Mouse (Mus musculus) lung, embryonic 14.5 days (tissue): ENCODE measurements around the gene Rrp7a. TPM values are rescaled to one million over a fixed set of nuclear protein-coding genes. Genes with fewer than 3 reads are reported as not detected.

ENCODE experiments used
- ATAC-seq: fragments of 200-750 bp; cut with Nextera tagmentation; 2 replicates; pipeline ENCODE4 v1.8.0; 2017; ENCODE audit warnings: mild to moderate bottlenecking, moderate TSS enrichment, moderate library complexity; ENCODE audit not compliant: insufficient read depth
- DNase-seq: peaks from one replicate; pipeline ENCODE4 v3.0.0-alpha.2; 2015
- H3K27ac ChIP-seq: fragments of 300-500 bp; sonication (generic); 2 replicates; pipeline ENCODE4 v1.5.1; 2014; ENCODE audit warnings: low read depth, mild to moderate bottlenecking, moderate library complexity
- H3K27me3 ChIP-seq: fragments of 300-500 bp; sonication (generic); 2 replicates; pipeline ENCODE4 v1.6.1; 2014; ENCODE audit warnings: low read length, control low read depth; ENCODE audit not compliant: insufficient read depth
- H3K36me3 ChIP-seq: fragments of 300-500 bp; sonication (generic); 2 replicates; pipeline ENCODE4 v1.6.1; 2014; ENCODE audit warnings: control low read depth; ENCODE audit not compliant: insufficient read depth
- H3K4me1 ChIP-seq: fragments of 300-500 bp; sonication (generic); 2 replicates; pipeline ENCODE4 v1.6.1; 2014; ENCODE audit warnings: antibody characterized with exemption, control low read depth; ENCODE audit not compliant: insufficient read depth
- H3K4me2 ChIP-seq: fragments of 300-500 bp; sonication (generic); 2 replicates; pipeline ENCODE4 v1.6.1; 2014; ENCODE audit warnings: mild to moderate bottlenecking
- H3K4me3 ChIP-seq: fragments of 300-500 bp; sonication (generic); 2 replicates; pipeline ENCODE4 v1.5.1; 2014; ENCODE audit warnings: low read depth, low read length
- H3K9ac ChIP-seq: fragments of 300-500 bp; sonication (generic); 2 replicates; pipeline ENCODE4 v1.6.1; 2014
- H3K9me3 ChIP-seq: fragments of 300-500 bp; sonication (generic); 2 replicates; pipeline ENCODE4 v1.6.1; 2016; ENCODE audit warnings: low read depth, low read length, control low read depth
- CTCF ChIP-seq: IDR thresholded peaks from 2 replicates; pipeline ENCODE4 v1.5.1; 2016; ENCODE audit warnings: antibody characterized with exemption, low read depth
- WGBS: fragments of 180-500 bp; shearing (Covaris S2); extraction: QIAGEN DNeasy Blood & Tissue Kit; methylation state at CpG from one replicate; pipeline ENCODE4 v1.1.7; 2014; 5-methylcytosine and 5-hydroxymethylcytosine counted together
- polyA plus RNA-seq: library from polyadenylated mRNA; unstranded; fragments of >200 nt; fragmentation: Nextera tagmentation; extraction: Ambion mirVana; gene quantifications from 2 replicates; pipeline ENCODE4 v1.2.1, GENCODE M21; 2014

Rrp7a gene
- polyA plus RNA-seq, 1 experiment from 2014 or later = 59.3 TPM

DNA sequence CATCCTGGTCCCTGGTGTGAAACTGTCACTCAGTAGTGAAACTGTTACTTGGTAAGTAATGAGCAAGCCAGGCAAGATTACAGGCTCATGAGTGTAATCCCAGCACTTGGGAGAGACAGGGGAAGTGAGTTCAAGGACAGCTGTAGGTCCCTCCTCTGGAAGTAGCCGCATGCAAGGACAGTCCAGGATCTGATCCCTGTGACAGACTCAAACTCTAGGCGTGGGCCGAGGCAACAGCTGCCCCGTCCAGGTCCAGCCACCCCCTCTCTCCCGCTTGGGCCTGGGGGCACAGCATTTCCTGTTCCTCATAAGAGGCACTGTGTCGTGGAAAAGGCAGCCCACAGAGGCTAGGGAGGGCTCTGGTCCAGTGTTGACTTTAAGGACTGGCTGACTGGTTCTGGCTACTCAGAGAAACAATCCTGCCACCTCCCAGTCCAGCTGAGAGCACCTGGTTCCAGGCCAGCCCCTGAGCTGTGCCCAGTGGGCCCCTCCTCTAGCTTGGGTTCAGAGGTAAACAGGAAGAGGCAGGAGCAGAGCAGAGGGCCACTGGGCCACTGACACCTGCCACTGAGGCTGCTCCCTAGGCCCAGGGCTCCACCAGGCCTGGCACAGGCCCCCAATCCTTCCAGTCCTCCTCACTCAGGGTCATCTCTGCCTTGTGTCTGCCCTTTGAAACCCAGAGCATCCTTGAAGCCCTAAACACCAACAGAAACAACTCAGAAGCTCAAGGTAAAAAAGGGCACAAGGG lies 33.2 kb upstream of the Rrp7a start:
- no peaks in the 10 kb centered on the region for H3K9me3 ChIP-seq
- WGBS = 75% methylated on average over 6 of the region's 6 CpGs
- DNase-seq (no peak), ATAC-seq (no peak)
- no peaks in the 10 kb centered on the region for H3K27me3 ChIP-seq
- no peak overlapping the region for H3K4me3 ChIP-seq
- H3K4me2 ChIP-seq = no peak overlapping the region
- no peak for TF ChIP-seq CTCF
- H3K27ac ChIP-seq = no peak overlapping the region; the same call in 1 of the 2 replicates
- H3K36me3 ChIP-seq = peaks cover 62% of the 10 kb centered on the region
- no peaks in the 10 kb centered on the region for H3K4me1 ChIP-seq
- H3K9ac ChIP-seq = no peak overlapping the region

DNA sequence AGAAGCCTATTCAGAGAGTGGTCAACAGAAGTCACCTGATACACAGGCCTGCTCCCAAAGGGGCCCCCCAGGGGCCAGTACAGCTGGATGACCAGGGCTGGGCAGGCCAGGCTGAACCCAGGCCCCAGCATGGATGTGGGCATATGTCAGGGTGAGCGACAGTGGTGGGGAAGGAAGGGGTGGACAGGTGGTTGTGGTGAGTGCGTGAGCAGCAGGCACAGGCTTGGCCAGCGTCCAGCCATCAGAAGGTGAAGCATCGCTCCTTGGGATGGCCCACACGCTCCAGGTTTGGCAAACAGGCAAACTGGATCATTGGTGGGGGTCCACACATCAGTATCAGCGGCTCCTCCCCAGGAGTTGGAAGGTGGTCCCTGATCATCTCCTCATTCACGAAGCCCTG lies 31.7 kb upstream of the Rrp7a start:
- H3K36me3 ChIP-seq = peaks cover 47% of the 10 kb centered on the region
- H3K4me1 ChIP-seq = no peaks in the 10 kb centered on the region
- DNase-seq (no peak), ATAC-seq (no peak)
- no peaks in the 10 kb centered on the region for H3K9me3 ChIP-seq
- H3K27me3 ChIP-seq = no peaks in the 10 kb centered on the region
- no peak overlapping the region for H3K27ac ChIP-seq
- no peak overlapping the region for H3K9ac ChIP-seq
- no peak overlapping the region for H3K4me3 ChIP-seq
- WGBS = 89% methylated on average over 7 of the region's 7 CpGs
- H3K4me2 ChIP-seq = no peak overlapping the region
- no peak for TF ChIP-seq CTCF

DNA sequence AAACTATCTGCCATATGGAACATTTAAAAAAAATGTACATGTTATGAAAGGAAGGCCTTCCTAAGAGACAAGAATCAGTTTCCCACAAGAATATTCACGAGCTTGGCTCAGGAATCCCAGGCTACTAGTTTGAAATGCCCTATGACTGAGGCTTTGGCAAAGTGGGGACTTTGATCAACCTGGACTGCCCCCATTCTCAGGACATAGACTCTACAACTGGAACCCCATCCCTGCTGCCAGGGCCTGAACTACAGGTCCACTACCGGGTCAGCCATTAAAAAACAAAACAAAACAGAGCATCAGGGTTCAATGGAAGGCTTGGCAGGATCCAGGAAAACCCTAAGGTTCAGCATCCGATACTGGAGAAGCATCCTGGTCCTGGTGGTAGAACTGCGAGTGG lies 28.1 kb upstream of the Rrp7a start:
- H3K36me3 ChIP-seq = peaks cover 35% of the 10 kb centered on the region
- no peak for TF ChIP-seq CTCF
- 78% methylated on average over 4 of the region's 4 CpGs for WGBS
- H3K9ac ChIP-seq = no peak overlapping the region; the same call in 1 of the 2 replicates
- no peaks in the 10 kb centered on the region for H3K4me1 ChIP-seq
- peak overlapping the region; percentile 24; the same call in 1 of the 2 replicates for H3K27ac ChIP-seq
- H3K27me3 ChIP-seq = no peaks in the 10 kb centered on the region
- no peak overlapping the region for H3K4me3 ChIP-seq
- DNase-seq (no peak), ATAC-seq (no peak)
- H3K9me3 ChIP-seq = no peaks in the 10 kb centered on the region
- no peak overlapping the region for H3K4me2 ChIP-seq

DNA sequence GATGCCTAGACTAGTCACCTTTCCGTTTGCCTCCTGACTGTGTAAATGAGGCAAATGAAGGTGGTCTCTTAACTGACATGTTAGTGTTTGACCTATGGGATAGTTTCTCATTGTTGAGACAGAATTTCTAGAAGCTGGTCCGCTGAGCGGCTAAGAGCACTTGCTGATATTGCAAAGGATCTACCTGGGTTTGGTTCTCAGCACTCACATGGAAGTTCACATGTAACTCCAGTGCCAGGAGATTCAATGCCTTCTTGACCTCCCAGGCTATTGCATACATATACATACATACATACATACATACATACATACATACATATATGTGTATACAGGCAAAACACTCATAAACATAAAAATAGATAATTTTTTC lies 27.5 kb upstream of the Rrp7a start:
- 14% methylated on average over 3 of the region's 3 CpGs for WGBS
- no peak for ATAC-seq

GRCm38 (mm10) chr15:83149196-83150072 lies 26.8 kb upstream of the Rrp7a start, which contains the start of gene Poldip3:
TSS of gene Poldip3 (minus strand) at chr15:83149384.
- Histone ChIP-seq H3K27me3 (no peaks in the 10 kb centered on the region), H3K9me3 (no peaks in the 10 kb centered on the region), H3K4me2 (peak within 1 kb of the TSS; percentile 93), H3K36me3 (peaks cover 36% of the 10 kb centered on the region), H3K9ac (peak within 1 kb of the TSS; percentile 86), H3K4me3 (peak within 1 kb of the TSS; percentile 92), H3K4me1 (no peaks in the 10 kb centered on the region), H3K27ac (peak within 1 kb of the TSS; percentile 97)
- peak; percentile 91 for ATAC-seq
- WGBS = under 1% methylated on average over 56 of the region's 56 CpGs
- DNase-seq = peak; percentile 100
- TF ChIP-seq CTCF = no peak

More for the DNA sequence above, 27.5 kb upstream of the Rrp7a start:
- DNase-seq = no peak
- peak overlapping the region; percentile 38; the same call in 1 of the 2 replicates for H3K9ac ChIP-seq
- H3K36me3 ChIP-seq = peaks cover 32% of the 10 kb centered on the region
- peak overlapping the region; percentile 92; the same call in 1 of the 2 replicates for H3K4me3 ChIP-seq
- TF ChIP-seq CTCF = no peak
- H3K9me3 ChIP-seq = no peaks in the 10 kb centered on the region
- no peaks in the 10 kb centered on the region for H3K4me1 ChIP-seq
- H3K27ac ChIP-seq = peak overlapping the region; percentile 97
- no peaks in the 10 kb centered on the region for H3K27me3 ChIP-seq
- H3K4me2 ChIP-seq = peak overlapping the region; percentile 93

DNA sequence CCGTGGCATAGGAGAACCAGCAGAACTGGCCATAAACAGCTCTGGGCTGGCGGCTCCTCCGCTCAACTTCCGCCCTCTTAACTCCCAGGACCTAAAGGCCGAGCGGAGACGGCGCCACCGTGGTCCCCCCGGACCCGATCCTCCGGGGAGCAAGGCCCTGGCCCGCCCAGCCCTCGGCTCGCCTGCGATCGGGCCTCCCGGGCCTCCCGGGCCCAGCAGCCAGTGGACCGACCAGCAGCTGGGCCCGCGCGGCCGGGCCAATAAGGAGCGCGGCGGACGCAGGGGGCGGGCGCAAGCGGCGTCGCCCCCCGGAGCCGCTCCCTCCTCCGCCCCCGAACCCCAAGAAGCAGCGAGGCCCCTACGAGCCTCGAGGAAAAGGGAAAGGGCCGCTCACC lies 26.2 kb upstream of the Rrp7a start:
- no peaks in the 10 kb centered on the region for H3K9me3 ChIP-seq
- peak; percentile 83 for DNase-seq
- H3K27me3 ChIP-seq = no peaks in the 10 kb centered on the region
- TF ChIP-seq CTCF = no peak
- peak; percentile 85 for ATAC-seq
- peak overlapping the region; percentile 92 for H3K4me3 ChIP-seq
- peak overlapping the region; percentile 86 for H3K9ac ChIP-seq
- H3K36me3 ChIP-seq = peaks cover 31% of the 10 kb centered on the region
- H3K27ac ChIP-seq = peak overlapping the region; percentile 97
- peak overlapping the region; percentile 93 for H3K4me2 ChIP-seq
- under 1% methylated on average over 40 of the region's 41 CpGs for WGBS
- no peaks in the 10 kb centered on the region for H3K4me1 ChIP-seq

DNA sequence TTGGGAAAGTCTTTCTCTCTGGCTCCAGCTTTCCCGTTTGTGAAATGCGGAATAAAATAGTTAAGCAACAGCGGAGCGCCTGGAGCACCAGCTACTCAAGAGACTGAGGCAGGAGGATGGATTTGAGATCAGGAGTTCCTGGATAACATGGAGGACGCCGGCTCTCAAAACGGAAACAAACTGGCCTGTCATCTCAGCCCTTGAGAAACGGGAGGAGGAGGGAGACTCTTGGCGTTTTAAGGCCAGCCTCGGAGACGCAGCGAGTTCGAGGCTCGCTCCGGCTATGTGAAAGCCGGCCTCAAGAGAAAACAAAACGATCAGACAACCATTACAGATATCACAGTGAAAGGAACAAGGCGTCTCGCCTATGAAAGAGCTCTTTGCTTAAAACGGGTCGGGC lies 25.8 kb upstream of the Rrp7a start:
- ATAC-seq (no peak), DNase-seq (no peak)
- Histone ChIP-seq H3K9ac (peak overlapping the region; percentile 86), H3K9me3 (no peaks in the 10 kb centered on the region), H3K27ac (peak overlapping the region; percentile 97), H3K4me1 (no peaks in the 10 kb centered on the region), H3K27me3 (no peaks in the 10 kb centered on the region), H3K36me3 (peaks cover 27% of the 10 kb centered on the region), H3K4me2 (peak overlapping the region; percentile 93), H3K4me3 (peak overlapping the region; percentile 92)
- WGBS = 2% methylated on average over 21 of the region's 21 CpGs
- TF ChIP-seq CTCF = no peak
